Mouse (Mus musculus): ENCODE results near the gene Adprhl2.

Adprhl2 gene

GRCm38 (mm10) chr4:126321111-126321853, at the start of gene Adprhl2:
Gene Adprhl2 (minus strand): TSS chr4:126321703.
- DNase-seq (ENCODE audit: low spot score): peak; percentile 98

DNA sequence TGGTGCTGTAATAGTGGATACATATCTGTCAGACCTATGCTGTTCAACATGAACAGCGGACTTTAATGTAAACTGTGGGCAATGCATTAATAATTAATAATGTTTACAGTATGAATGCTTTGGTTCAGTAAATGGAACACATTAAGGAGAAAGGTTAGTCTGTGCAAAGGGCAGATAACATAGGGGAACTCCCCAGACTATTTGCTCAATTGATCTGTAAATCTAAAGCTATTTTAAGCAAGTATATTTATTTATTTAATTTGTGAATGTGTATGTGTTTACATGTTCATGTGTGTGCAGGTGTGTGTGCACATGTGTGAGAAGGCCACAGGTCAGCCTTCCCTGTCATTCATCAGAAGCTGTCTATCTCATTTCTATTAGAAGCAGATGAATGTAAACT, 38.6 kb upstream of the Adprhl2 start:
- no peak for DNase-seq (ENCODE audit: low spot score)

DNA sequence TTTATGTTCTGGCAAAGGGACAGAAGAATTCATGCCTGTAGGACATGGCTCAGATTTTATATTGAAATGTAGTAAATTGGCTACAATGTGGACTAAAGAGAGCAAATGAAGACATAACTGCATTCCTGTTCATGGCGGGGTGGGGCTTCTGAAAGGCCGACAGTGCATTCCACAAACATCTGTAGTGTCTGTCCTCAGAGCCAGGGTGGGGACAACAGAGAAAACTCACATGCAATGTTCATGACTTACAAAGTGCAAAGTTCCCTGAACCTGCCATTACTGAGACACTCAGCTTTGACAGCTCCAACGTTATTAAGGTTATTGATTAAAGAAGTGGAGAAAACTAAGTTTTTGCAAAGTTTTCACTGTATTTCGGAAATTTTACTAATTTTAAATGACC, 21.9 kb upstream of the Adprhl2 start:
- DNase-seq (ENCODE audit: low spot score): no peak

DNA sequence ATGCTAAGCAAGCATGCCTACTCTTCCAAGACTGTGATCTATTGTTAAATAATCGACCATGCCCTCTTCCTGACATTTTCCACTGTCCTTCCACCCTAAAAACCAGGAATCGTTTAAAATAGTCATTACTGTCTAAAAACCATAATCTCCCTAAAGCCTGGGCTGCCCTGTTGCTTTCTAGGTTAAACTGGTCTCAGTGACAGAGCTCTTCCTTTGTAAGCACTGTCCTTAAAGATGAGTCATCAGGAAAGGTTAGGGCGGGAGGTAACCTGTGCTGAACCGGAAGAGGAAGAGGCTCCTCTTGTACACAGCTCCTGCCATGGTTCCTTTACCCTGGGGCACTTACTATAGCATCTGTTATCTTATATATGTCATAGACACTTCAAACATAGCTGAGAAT, 18.0 kb upstream of the Adprhl2 start:
- no peak for DNase-seq (ENCODE audit: low spot score)

- DNase-seq (ENCODE audit: low spot score): no peak
Observed at GRCm38 (mm10) chr4:126332358-126332757, 10.9 kb upstream of the Adprhl2 start.

DNA sequence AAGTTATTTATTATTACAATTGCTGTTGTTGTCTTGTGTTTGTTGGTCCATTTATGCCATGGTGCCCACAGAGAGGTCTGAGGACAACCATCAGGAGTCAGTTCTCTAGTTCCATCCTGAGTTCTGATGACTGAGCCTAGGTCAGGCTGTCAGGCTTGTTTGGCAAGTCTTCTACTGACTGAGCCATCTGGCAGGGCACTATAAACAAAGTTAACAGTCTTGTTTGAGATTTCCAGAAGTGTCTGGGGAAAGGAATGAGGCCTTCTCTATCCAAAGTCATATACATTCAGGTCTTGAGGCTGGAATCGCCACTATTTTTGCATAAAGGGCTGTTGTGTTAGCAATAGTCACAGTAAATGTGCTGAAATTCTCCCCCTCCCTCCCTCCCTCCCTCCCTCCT, 10.2 kb upstream of the Adprhl2 start:
- no peak for DNase-seq (ENCODE audit: low spot score)

GRCm38 (mm10) chr4:126330295-126330694, 8.8 kb upstream of the Adprhl2 start:
- no peak for DNase-seq (ENCODE audit: low spot score)

GRCm38 (mm10) chr4:126326036-126326435, 4.5 kb upstream of the Adprhl2 start:
- no peak for DNase-seq (ENCODE audit: low spot score)

GRCm38 (mm10) chr4:126325281-126325861, 3.9 kb upstream of the Adprhl2 start, which contains the start of gene Tekt2:
Gene Tekt2 (minus strand): TSS chr4:126325688.
- no peak for DNase-seq (ENCODE audit: low spot score)

DNA sequence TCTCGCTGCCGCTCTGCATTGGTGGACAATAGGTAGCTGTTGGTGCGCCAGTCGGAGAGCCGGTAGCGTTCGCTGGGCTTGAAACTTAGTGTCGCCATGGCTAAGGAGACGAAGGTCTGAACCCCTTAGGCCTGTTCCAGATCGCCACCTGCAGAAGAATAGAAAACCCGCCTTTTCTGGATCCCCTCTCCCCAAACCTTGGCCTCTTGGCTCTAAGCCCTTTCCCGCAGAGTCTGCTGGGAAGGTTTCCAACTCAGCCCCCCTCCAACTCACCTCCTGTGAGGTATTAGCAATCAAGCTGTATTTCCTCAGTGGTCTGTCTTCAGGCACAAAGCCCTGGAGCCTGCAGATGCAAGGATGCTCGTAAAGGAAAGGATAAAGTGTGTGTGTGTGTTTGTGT, 3.4 kb upstream of the Adprhl2 start:
- DNase-seq (ENCODE audit: low spot score): no peak

GRCm38 (mm10) chr4:126322646-126323045, 1.1 kb upstream of the Adprhl2 start:
- no peak for DNase-seq (ENCODE audit: low spot score)

GRCm38 (mm10) chr4:126321854-126322511, 480 bp upstream of the Adprhl2 start:
- DNase-seq (ENCODE audit: low spot score): no peak

DNA sequence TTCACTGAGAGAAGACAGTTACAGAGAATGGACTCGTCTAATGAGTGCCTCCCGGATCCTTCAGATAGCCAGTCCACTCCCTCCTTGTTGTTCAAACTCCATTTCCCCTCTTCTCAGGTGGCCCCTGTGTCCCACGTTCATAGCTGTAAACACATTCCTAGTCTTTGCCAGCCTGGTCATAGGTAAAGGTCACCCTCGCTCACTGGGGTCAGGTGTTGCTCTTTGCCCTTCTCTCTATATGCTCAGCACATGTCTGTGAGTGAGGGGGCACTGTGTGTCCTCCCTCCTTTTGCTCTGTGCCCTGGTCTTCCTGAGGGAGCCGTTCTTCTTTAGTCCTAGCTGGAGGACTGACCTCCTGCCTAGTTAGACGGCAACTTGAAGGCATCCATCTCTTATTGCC, 1.7 kb downstream of the Adprhl2 start:
- DNase-seq (ENCODE audit: low spot score): no peak

DNA sequence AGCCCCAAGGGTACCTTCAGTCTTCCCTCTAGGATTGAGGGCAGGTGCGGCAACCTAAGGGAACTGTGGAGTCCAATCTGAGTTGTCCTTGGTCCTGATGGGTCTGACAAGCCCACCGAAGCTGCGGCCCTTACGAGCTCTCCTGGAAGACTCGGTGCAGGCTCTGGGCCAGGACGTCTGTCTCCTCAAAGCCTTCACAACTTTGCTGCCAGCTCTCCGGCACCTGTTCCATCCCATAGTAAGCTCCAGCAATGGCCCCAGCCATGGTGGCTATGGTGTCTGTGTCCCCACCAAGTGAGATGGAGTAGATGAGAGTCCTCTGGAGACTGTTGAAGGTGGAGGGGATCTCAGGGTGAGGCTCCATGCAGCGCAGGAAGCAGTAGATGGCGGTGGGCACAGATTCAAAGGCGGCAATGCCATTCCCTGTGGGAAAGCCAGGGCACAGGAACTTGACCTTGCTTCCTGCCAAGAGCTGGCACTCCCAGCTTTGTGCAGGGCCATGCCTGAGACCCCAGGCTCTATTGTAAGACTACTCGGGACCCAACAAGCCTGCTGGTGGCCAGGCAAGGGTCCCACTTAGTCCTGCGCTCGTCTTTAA, 5.0 kb downstream of the Adprhl2 start:
- no peak for DNase-seq (ENCODE audit: low spot score)

DNA sequence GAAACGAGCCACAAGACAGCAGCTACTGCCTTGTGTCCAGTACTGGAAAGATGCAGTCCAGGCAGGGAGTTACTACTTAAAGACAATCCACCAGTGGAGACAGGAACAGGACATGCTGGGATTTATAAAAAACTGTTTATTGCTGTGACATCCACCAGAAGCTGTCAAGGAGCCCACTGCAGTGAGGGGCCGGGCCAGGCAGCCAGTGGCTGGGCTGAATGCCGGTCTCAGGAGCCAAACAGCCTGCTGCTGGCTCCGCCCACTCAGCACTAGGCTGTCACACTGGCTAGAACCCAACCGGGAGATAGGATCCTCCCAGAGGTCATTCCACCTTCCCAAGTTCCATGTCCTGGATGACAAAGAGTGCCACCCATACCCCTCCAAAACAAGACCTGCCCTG, 5.6 kb downstream of the Adprhl2 start:
- DNase-seq (ENCODE audit: low spot score): peak; percentile 50

DNA sequence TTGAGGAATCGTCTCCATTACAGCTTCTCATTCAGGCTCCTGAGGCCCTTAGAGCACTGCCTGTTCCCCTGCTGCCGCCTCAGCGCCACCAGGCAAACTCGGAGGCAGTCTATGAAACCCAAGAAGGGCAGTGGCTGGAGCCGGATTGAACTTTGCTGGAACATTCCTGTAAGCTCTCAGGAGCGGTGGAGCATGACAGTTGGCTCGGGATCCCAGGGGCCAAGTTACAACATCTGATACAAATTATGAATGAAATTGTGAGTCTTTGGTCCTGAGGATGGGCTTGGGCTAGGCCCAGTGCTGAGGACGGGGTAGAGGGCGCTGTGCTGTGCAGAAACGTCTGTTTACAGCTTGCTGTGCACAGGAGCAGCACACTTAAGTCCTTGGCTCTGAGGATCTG, 7.1 kb downstream of the Adprhl2 start:
- DNase-seq (ENCODE audit: low spot score): no peak

DNA sequence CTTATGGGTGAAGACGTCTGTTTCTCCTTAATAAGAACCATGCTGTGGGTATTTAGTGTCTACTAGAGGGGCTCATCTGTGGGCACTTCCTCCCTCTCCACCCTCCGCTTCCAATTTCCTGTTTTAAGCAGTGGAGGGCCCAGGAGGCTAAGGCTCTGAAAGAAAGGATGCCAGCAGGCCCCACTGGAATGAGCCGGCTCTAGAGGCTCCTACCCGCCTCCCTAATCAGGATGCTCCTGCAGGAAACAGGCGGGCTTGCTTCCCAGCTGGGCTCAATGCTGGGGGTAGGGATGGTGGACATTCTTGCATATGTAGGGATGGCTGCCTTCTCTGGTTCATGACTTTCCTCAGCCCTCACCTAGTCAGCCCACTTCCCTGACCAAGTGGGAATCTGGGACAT, 8.3 kb downstream of the Adprhl2 start:
- no peak for DNase-seq (ENCODE audit: low spot score)

GRCm38 (mm10) chr4:126311566-126312200, 9.8 kb downstream of the Adprhl2 start:
- DNase-seq (ENCODE audit: low spot score): no peak

GRCm38 (mm10) chr4:126310344-126310743, 11.2 kb downstream of the Adprhl2 start:
- DNase-seq (ENCODE audit: low spot score): no peak

DNA sequence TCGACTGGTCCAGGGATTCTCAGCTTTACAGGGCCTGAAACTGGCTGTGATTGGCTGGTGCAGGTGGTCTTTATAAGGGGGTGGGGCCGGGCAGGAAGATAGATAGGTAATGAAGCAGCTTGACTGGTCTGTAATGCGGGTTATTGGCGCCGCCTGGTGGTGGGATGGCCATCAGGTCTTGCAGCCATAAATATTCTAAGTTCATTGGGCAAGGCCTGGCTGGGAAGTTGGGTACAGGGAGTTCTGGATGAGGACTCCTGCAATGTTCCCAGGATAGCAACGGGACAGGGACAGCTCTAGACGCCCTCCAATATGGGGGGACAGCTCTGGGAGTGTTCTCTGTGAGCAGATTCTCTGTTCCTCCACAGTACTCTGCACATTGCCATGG, 11.6 kb downstream of the Adprhl2 start:
- peak; percentile 95 for DNase-seq (ENCODE audit: low spot score)

DNA sequence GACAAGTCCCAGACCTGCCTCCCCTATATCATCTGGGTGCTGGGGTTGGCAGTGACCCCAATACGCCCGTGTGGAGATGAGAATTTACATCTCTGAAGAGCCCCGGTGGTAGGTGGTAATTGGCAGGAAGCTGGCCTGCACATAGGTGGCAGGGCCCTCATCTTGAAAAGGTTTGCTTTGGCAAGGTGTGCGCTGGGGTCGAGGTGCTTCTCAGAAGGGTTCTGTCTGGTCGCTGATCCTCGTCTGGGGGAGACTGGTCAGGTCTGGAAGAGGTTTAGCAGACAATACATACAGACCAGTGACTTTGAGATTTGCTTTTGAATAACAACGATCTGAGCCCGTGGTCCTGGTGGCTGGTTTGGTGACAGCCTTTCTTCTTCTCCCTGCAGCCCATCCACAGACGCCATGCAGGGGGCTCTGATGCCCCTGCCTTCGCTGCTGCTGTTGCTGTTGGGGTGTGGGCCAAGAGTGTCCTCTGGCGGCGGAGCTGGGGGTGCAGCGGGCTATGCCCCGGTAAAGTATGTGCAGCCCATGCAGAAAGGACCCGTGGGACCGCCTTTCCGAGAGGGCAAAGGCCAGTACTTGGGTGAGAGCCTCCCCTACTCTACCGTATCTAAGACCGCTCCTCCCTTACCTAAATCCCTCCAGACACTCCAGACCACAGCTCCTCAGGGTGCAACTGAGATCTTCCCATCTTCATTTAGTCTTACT, 12.1 kb downstream of the Adprhl2 start:
- no peak for DNase-seq (ENCODE audit: low spot score)

GRCm38 (mm10) chr4:126306827-126307226, 14.7 kb downstream of the Adprhl2 start:
- no peak for DNase-seq (ENCODE audit: low spot score)

Data from layer of hippocampus, adult 11-12 months (tissue).